Mouse (Mus musculus) layer of hippocampus, adult 2 months (tissue): Measurements from ENCODE around the gene Mum1l1. TPM values are rescaled to one million over a fixed set of nuclear protein-coding genes. Genes with fewer than 3 reads are reported as not detected.

Source experiments
- DNase-seq, 2 experiments: peaks; one replicate each; pipeline ENCODE4 v3.0.0; 2022; ENCODE audit warnings: low spot score in 2 of 2
- H3K27ac ChIP-seq: fragments of 200-600 bp; 2 replicates; pipeline ENCODE4 v1.8.1; 2022
- H3K4me3 ChIP-seq: fragments of 200-600 bp; 2 replicates; pipeline ENCODE4 v1.8.1; 2022; ENCODE audit warnings: mild to moderate bottlenecking
- CTCF ChIP-seq: fragments of 200-600 bp; conservative IDR thresholded peaks from 2 replicates; pipeline ENCODE4 v1.8.1; 2022; ENCODE audit warnings: antibody characterized with exemption, mild to moderate bottlenecking, moderate library complexity
- total RNA-seq, 2 experiments: library from RNA; stranded (reverse); gene quantifications; 2 replicates each; pipeline ENCODE4 v1.2.3; 2021

Gene Mum1l1
- total RNA-seq, 2 experiments from 2014 or later = 4.0 to 5.2 TPM

GRCm38 (mm10) chrX:139247294-139247693 is 37.5 kb downstream of the Mum1l1 start:
- no peak for DNase-seq

GRCm38 (mm10) chrX:139257072-139257471 is 47.2 kb downstream of the Mum1l1 start:
- no peak for DNase-seq
- no peak overlapping the region for H3K4me3 ChIP-seq
- TF ChIP-seq CTCF = no peak
- H3K27ac ChIP-seq = no peak overlapping the region

More at GRCm38 (mm10) chrX:139247294-139247693, 37.5 kb downstream of the Mum1l1 start:
- H3K27ac ChIP-seq = no peak overlapping the region
- no peak overlapping the region for H3K4me3 ChIP-seq
- peak; percentile 48 for TF ChIP-seq CTCF

GRCm38 (mm10) chrX:139281966-139282365 is 72.1 kb downstream of the Mum1l1 start:
- no peak for DNase-seq
- Histone ChIP-seq H3K27ac (no peak overlapping the region), H3K4me3 (no peak overlapping the region)
- no peak for TF ChIP-seq CTCF

Other genes starting within 250 kb of the Mum1l1 start
- gene Serpina7, start 124.8 kb upstream of the Mum1l1 start, total RNA-seq = not detected
- not detected for gene 4930513O06Rik, start 123.8 kb upstream of the Mum1l1 start, total RNA-seq
- gene 4933428M09Rik, start 30.8 kb upstream of the Mum1l1 start, total RNA-seq = not detected
- not detected for gene Trap1a, start 123.6 kb downstream of the Mum1l1 start, total RNA-seq